Mouse (Mus musculus) midbrain, postnatal 0 days (tissue): ENCODE data around the gene Taf7l. TPM values are rescaled to one million over a fixed set of nuclear protein-coding genes. Genes with fewer than 3 reads are reported as not detected.

Experiments
- ATAC-seq: fragments of 200-750 bp; cut with Nextera tagmentation; 2 replicates; pipeline ENCODE4 v1.8.0; 2017; ENCODE audit warnings: moderate number of reproducible peaks, mild to moderate bottlenecking, moderate TSS enrichment, moderate library complexity; ENCODE audit not compliant: low FRiP score
- DNase-seq: peaks from one replicate; pipeline ENCODE4 v3.0.0-alpha.2; 2015; ENCODE audit warnings: low spot score
- H3K27ac ChIP-seq: fragments of 300-500 bp; sonication (generic); 2 replicates; pipeline ENCODE4 v1.5.1; 2014; ENCODE audit warnings: low read depth, mild to moderate bottlenecking, low read length, mixed read lengths
- H3K27me3 ChIP-seq: fragments of 300-500 bp; sonication (generic); 2 replicates; pipeline ENCODE4 v1.6.1; 2014; ENCODE audit warnings: low read length, control low read depth, mixed read lengths; ENCODE audit not compliant: insufficient read depth
- H3K36me3 ChIP-seq: fragments of 300-500 bp; sonication (generic); 2 replicates; pipeline ENCODE4 v1.6.1; 2014; ENCODE audit warnings: low read length, control low read depth, mixed read lengths; ENCODE audit not compliant: insufficient read depth
- H3K4me1 ChIP-seq: fragments of 300-500 bp; sonication (generic); 2 replicates; pipeline ENCODE4 v1.6.1; 2014; ENCODE audit warnings: mild to moderate bottlenecking, control low read depth, antibody characterized with exemption, low read length, mixed read lengths; ENCODE audit not compliant: insufficient read depth
- H3K4me2 ChIP-seq: fragments of 300-500 bp; sonication (generic); 2 replicates; pipeline ENCODE4 v1.6.1; 2014; ENCODE audit warnings: low read depth, mild to moderate bottlenecking, low read length, mixed read lengths; ENCODE audit not compliant: poor library complexity, severe bottlenecking
- H3K4me3 ChIP-seq: fragments of 300-500 bp; sonication (generic); 2 replicates; pipeline ENCODE4 v1.5.1; 2014; ENCODE audit warnings: low read depth, mild to moderate bottlenecking, low read length, moderate library complexity
- H3K9ac ChIP-seq: fragments of 300-500 bp; sonication (generic); replicated peaks from 2 replicates; pipeline ENCODE4 v1.6.1; 2014; ENCODE audit warnings: mild to moderate bottlenecking, low read length, moderate library complexity, mixed read lengths; ENCODE audit not compliant: poor library complexity, severe bottlenecking
- H3K9me3 ChIP-seq: fragments of 300-500 bp; sonication (generic); 2 replicates; pipeline ENCODE4 v1.6.1; 2016; ENCODE audit warnings: low read length, control low read depth
- CTCF ChIP-seq: IDR thresholded peaks from 2 replicates; pipeline ENCODE4 v1.5.1; 2016; ENCODE audit warnings: antibody characterized with exemption, mild to moderate bottlenecking
- WGBS: fragments of 180-500 bp; shearing (Covaris S2); extraction: QIAGEN DNeasy Blood & Tissue Kit; methylation state at CpG from one replicate; pipeline ENCODE4 v1.1.7; 2014; 5-methylcytosine and 5-hydroxymethylcytosine counted together
- polyA plus RNA-seq: library from polyadenylated mRNA; unstranded; fragments of >200 nt; fragmentation: Nextera tagmentation; extraction: Ambion mirVana; gene quantifications from 2 replicates; pipeline ENCODE4 v1.2.1, GENCODE M21; 2015
- total RNA-seq: library from RNA; depleted of rRNA; stranded (reverse); fragments of >200 nt; gene quantifications from 2 replicates; pipeline ENCODE4 v1.2.3, GENCODE M21; 2014; rRNA removed

Taf7l gene
- total and polyA plus RNA-seq, 2 experiments from 2014 or later: 0.09 TPM; not detected in 1

DNA sequence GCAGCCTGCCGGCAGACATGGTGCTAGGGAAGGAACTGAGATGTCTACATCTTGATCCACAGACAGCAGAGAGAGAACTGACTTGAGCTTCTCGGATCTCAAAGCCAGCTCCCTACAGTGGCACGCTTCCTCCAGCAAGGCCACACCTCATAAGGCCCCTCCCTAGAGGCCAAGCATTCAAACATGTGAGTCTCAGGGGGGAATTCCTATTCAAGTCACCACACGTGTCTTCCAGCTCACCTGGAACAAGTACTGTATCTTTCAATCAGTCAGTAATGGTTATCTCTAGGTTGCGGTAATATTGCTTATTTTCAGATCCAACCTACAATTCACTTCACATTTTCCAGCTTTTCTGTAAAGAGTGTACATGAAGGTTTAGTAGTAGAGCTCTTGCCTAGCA, 56.2 kb downstream of the Taf7l start:
- H3K4me3 ChIP-seq: no peak overlapping the region
- DNase-seq (no peak), ATAC-seq (no peak)
- no peak overlapping the region for H3K9ac ChIP-seq
- H3K9me3 ChIP-seq: no peaks in the 10 kb centered on the region
- WGBS: 86% methylated on average over 5 of the region's 5 CpGs
- no peaks in the 10 kb centered on the region for H3K27me3 ChIP-seq
- H3K36me3 ChIP-seq: no peaks in the 10 kb centered on the region
- H3K4me1 ChIP-seq: no peaks in the 10 kb centered on the region
- no peak for TF ChIP-seq CTCF
- no peak overlapping the region for H3K4me2 ChIP-seq
- no peak overlapping the region for H3K27ac ChIP-seq

DNA sequence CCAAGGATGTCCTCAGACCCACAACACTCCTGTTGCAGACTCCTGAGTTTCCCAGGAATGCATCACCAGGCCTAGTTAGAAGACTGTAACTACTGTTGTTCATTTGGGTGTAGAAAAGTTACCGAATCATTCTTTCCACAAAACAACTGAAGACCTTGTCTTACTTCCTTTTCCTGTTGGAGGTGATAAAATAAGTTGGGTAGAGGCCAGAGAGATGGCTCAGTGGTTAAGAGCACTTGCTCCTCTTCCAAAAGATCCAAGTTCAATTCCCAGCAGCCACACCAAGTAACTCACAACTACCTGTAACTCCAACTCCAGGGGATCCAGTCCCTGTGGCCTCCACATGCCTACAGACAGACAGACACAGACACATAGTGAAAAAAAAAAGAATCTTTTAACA, 64.2 kb downstream of the Taf7l start:
- DNase-seq (no peak), ATAC-seq (no peak)
- Histone ChIP-seq H3K27ac (no peak overlapping the region), H3K4me3 (no peak overlapping the region), H3K4me1 (no peaks in the 10 kb centered on the region), H3K9ac (no peak overlapping the region), H3K36me3 (no peaks in the 10 kb centered on the region), H3K4me2 (no peak overlapping the region), H3K27me3 (no peaks in the 10 kb centered on the region), H3K9me3 (no peaks in the 10 kb centered on the region)
- TF ChIP-seq CTCF: no peak
- 86% methylated on average over 1 of the region's 1 CpGs for WGBS

Other genes starting within 250 kb of the Taf7l start
- gene Trmt2b, start 199.5 kb downstream of the Taf7l start, total RNA-seq: 4.8 and 6.6 TPM in 2 replicates
- 4.0 and 4.5 TPM in 2 replicates for gene Trmt2b, start 199.5 kb downstream of the Taf7l start, polyA plus RNA-seq
- gene Tmem35a, start 181.3 kb downstream of the Taf7l start, total RNA-seq: 138 and 151 TPM in 2 replicates
- 109 and 112 TPM in 2 replicates for gene Tmem35a, start 181.3 kb downstream of the Taf7l start, polyA plus RNA-seq
- 3.4 and 3.8 TPM in 2 replicates for gene Cenpi, start 168.4 kb downstream of the Taf7l start, total RNA-seq
- 2.8 and 3.5 TPM in 2 replicates for gene Cenpi, start 168.4 kb downstream of the Taf7l start, polyA plus RNA-seq
- 37.2 and 38.3 TPM in 2 replicates for gene Drp2, start 71.9 kb downstream of the Taf7l start, total RNA-seq
- gene Drp2, start 71.9 kb downstream of the Taf7l start, polyA plus RNA-seq: 8.3 and 9.5 TPM in 2 replicates
- gene Timm8a1, start 65.4 kb upstream of the Taf7l start, total RNA-seq: 5.3 and 11.7 TPM in 2 replicates
- 35.2 and 37.4 TPM in 2 replicates for gene Timm8a1, start 65.4 kb upstream of the Taf7l start, polyA plus RNA-seq
- 0.27 and 0.52 TPM in 2 replicates for gene Btk, start 107.1 kb upstream of the Taf7l start, total RNA-seq
- 0.48 and 0.56 TPM in 2 replicates for gene Btk, start 107.1 kb upstream of the Taf7l start, polyA plus RNA-seq
- gene Rpl36a, start 109.2 kb upstream of the Taf7l start, total RNA-seq: 299 and 311 TPM in 2 replicates
- 156 and 169 TPM in 2 replicates for gene Rpl36a, start 109.2 kb upstream of the Taf7l start, polyA plus RNA-seq
- gene Gla, start 124.6 kb upstream of the Taf7l start, total RNA-seq: 5.0 and 7.6 TPM in 2 replicates
- 4.6 and 5.1 TPM in 2 replicates for gene Gla, start 124.6 kb upstream of the Taf7l start, polyA plus RNA-seq
- gene Hnrnph2, start 124.7 kb upstream of the Taf7l start, total RNA-seq: 42.4 and 48.6 TPM in 2 replicates
- gene Hnrnph2, start 124.7 kb upstream of the Taf7l start, polyA plus RNA-seq: 109 and 116 TPM in 2 replicates
- gene Armcx4, start 210.0 kb upstream of the Taf7l start, total RNA-seq: 15.0 and 21.4 TPM in 2 replicates
- gene Armcx4, start 210.0 kb upstream of the Taf7l start, polyA plus RNA-seq: 4.5 and 6.0 TPM in 2 replicates
- gene Armcx1, start 241.5 kb upstream of the Taf7l start, total RNA-seq: 41.0 and 70.2 TPM in 2 replicates
- gene Armcx1, start 241.5 kb upstream of the Taf7l start, polyA plus RNA-seq: 58.9 and 62.5 TPM in 2 replicates